Mouse (Mus musculus): ENCODE measurements around the gene Gja5. TPM values are rescaled to one million over a fixed set of nuclear protein-coding genes. Genes with fewer than 3 reads are reported as not detected.

Gja5 gene
- polyA plus RNA-seq, 1 experiment from 2014 or later, result 3.1 TPM

DNA sequence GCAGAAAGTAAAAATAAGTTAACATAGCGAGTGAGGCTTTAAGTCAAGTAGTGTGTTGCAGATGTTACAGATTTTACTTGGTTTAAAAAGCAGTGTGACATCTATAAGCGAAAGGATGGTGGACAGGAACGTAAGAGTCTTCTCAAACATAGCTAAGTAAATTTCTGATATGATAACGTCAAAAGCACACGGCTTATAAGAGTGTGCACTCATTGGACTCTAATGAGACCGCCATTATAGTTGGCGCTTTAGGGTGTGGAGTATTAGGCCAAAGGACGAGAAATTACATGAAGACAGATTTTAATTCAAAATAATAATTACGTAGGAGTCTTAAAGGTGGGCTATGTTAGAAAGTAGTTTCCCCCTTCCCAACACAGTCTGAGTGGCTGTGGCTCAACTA, 1.1 kb downstream of the Gja5 start:
- Histone ChIP-seq H3K9me3 (ENCODE audit: control insufficient read depth, low read length) (no peaks in the 10 kb centered on the region), H3K9ac (ENCODE audit: low read length) (peak overlapping the region; percentile 89), H3K4me1 (ENCODE audit: control insufficient read depth, insufficient read depth, low read length) (peaks cover 5% of the 10 kb centered on the region), H3K4me3 (ENCODE audit: low read depth, low read length) (peak overlapping the region; percentile 99), H3K27me3 (ENCODE audit: control insufficient read depth, insufficient read depth, low read length) (no peaks in the 10 kb centered on the region), H3K36me3 (ENCODE audit: control insufficient read depth, insufficient read depth, low read length) (no peaks in the 10 kb centered on the region), H3K27ac (ENCODE audit: low read depth, low read length) (no peak overlapping the region), H3K4me2 (peak overlapping the region; percentile 68)
- 52% methylated on average over 9 of the region's 9 CpGs for WGBS
- ATAC-seq (ENCODE audit: low FRiP score) (peak; percentile 47; the same call in 1 of the 2 replicates), DNase-seq (ENCODE audit: low spot score, missing footprints) (no peak)

DNA sequence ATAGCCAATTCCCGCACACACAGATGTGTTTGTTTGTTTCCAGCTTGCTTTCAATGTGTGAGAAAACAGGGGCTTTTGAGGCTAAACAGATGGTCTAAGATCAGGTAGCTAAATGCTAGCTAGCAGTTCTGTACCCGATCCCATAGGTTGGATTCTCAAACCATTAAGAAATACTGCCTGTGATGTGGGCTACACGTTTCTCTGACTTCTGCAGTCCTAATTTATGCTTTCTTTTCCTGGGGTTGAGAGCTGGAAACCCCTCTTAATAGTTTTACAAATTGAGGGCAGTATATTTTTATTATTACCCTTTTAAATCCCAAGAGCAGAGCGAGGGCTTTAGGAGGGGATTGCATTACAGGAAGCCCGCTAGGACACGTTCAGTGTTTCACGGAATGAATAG, 16.5 kb downstream of the Gja5 start:
- Histone ChIP-seq H3K4me3 (ENCODE audit: low read depth, low read length) (no peak overlapping the region), H3K27ac (ENCODE audit: low read depth, low read length) (no peak overlapping the region), H3K9me3 (ENCODE audit: control insufficient read depth, low read length) (no peaks in the 10 kb centered on the region), H3K27me3 (ENCODE audit: control insufficient read depth, insufficient read depth, low read length) (no peaks in the 10 kb centered on the region), H3K36me3 (ENCODE audit: control insufficient read depth, insufficient read depth, low read length) (no peaks in the 10 kb centered on the region), H3K4me2 (no peak overlapping the region), H3K9ac (ENCODE audit: low read length) (no peak overlapping the region), H3K4me1 (ENCODE audit: control insufficient read depth, insufficient read depth, low read length) (no peaks in the 10 kb centered on the region)
- ATAC-seq (ENCODE audit: low FRiP score) (no peak), DNase-seq (ENCODE audit: low spot score, missing footprints) (no peak)
- WGBS, result 87% methylated on average over 7 of the region's 7 CpGs

- H3K9ac ChIP-seq (ENCODE audit: low read length), result no peak overlapping the region
- H3K36me3 ChIP-seq (ENCODE audit: control insufficient read depth, insufficient read depth, low read length), result no peaks in the 10 kb centered on the region
- no peaks in the 10 kb centered on the region for H3K4me1 ChIP-seq (ENCODE audit: control insufficient read depth, insufficient read depth, low read length)
- H3K27ac ChIP-seq (ENCODE audit: low read depth, low read length), result no peak overlapping the region
- H3K9me3 ChIP-seq (ENCODE audit: control insufficient read depth, low read length), result no peaks in the 10 kb centered on the region
- no peak overlapping the region for H3K4me2 ChIP-seq
- 87% methylated on average over 4 of the region's 4 CpGs for WGBS
- no peak for DNase-seq (ENCODE audit: low spot score, missing footprints)
- H3K4me3 ChIP-seq (ENCODE audit: low read depth, low read length), result no peak overlapping the region
- no peaks in the 10 kb centered on the region for H3K27me3 ChIP-seq (ENCODE audit: control insufficient read depth, insufficient read depth, low read length)
- ATAC-seq (ENCODE audit: low FRiP score), result no peak
Observed at GRCm38 (mm10) chr3:96924631-96925030, 20.1 kb downstream of the Gja5 start.

DNA sequence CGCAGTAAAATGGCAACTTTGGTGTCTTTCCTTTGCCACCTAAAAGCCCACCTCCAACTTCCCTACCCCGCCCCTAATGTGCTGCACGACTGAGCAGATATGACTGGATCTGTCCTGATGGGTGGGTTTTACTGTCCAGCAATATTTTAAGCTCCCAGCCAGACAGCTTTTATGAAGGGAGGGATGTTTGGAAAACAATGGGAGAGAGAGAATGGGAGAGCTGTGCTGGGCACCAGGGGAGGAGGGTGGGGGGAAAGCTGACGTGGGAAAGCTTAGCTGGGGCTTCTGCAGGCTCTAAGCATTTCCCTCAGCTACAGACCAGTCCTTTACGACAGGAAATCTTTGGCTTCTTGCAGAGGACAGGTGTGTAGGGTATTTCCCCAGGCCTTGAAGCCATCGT, 21.4 kb downstream of the Gja5 start, which contains the start of gene Gja8:
TSS of gene Gja8 (minus strand) at position 101 of the 400 bp plus-strand sequence.
- H3K4me3 ChIP-seq (ENCODE audit: low read depth, low read length), result no peak within 1 kb of the TSS
- H3K4me2 ChIP-seq, result no peak within 1 kb of the TSS
- no peak within 1 kb of the TSS for H3K9ac ChIP-seq (ENCODE audit: low read length)
- no peak within 1 kb of the TSS for H3K27ac ChIP-seq (ENCODE audit: low read depth, low read length)
- DNase-seq (ENCODE audit: low spot score, missing footprints) (no peak), ATAC-seq (ENCODE audit: low FRiP score) (no peak)
- peaks cover 3% of the 10 kb centered on the region; the same call in 1 of the 2 replicates for H3K27me3 ChIP-seq (ENCODE audit: control insufficient read depth, insufficient read depth, low read length)
- WGBS, result 81% methylated on average over 6 of the region's 6 CpGs
- H3K36me3 ChIP-seq (ENCODE audit: control insufficient read depth, insufficient read depth, low read length), result no peaks in the 10 kb centered on the region
- H3K4me1 ChIP-seq (ENCODE audit: control insufficient read depth, insufficient read depth, low read length), result peaks cover 2% of the 10 kb centered on the region
- H3K9me3 ChIP-seq (ENCODE audit: control insufficient read depth, low read length), result no peaks in the 10 kb centered on the region

- Histone ChIP-seq H3K27me3 (ENCODE audit: control insufficient read depth, insufficient read depth, low read length) (peaks cover 3% of the 10 kb centered on the region; the same call in 1 of the 2 replicates), H3K4me2 (no peak overlapping the region), H3K4me3 (ENCODE audit: low read depth, low read length) (no peak overlapping the region), H3K9ac (ENCODE audit: low read length) (no peak overlapping the region), H3K36me3 (ENCODE audit: control insufficient read depth, insufficient read depth, low read length) (no peaks in the 10 kb centered on the region), H3K4me1 (ENCODE audit: control insufficient read depth, insufficient read depth, low read length) (peaks cover 9% of the 10 kb centered on the region), H3K9me3 (ENCODE audit: control insufficient read depth, low read length) (no peaks in the 10 kb centered on the region), H3K27ac (ENCODE audit: low read depth, low read length) (no peak overlapping the region)
- ATAC-seq (ENCODE audit: low FRiP score), result peak; percentile 79
- DNase-seq (ENCODE audit: low spot score, missing footprints), result no peak
- WGBS, result 14% methylated on average over 5 of the region's 5 CpGs
Observed at GRCm38 (mm10) chr3:96931261-96931681, 26.8 kb downstream of the Gja5 start.

DNA sequence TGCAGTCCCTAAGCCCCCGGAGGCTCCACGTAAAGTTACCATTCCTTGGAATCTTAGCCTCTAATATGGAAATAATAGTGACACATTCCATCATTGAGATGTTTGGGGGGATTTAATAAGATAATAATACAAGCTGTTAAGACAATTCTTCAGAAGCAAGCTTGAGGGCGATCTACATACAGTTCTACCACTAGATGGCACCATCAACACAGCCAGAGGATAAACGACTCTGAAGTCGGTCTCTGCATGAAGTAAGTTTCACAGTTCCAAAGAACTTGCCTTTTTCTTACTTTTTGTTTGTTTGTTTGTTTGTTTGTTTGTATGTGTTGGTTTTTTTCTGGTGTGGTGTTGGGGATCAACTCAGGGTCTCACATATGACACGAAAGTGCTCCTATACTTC, 31.7 kb downstream of the Gja5 start:
- H3K4me2 ChIP-seq, result no peak overlapping the region
- ATAC-seq (ENCODE audit: low FRiP score) (no peak), DNase-seq (ENCODE audit: low spot score, missing footprints) (peak; percentile 93)
- no peaks in the 10 kb centered on the region; the same call in 1 of the 2 replicates for H3K27me3 ChIP-seq (ENCODE audit: control insufficient read depth, insufficient read depth, low read length)
- WGBS, result 11% methylated on average over 6 of the region's 6 CpGs
- no peak overlapping the region for H3K9ac ChIP-seq (ENCODE audit: low read length)
- peaks cover 18% of the 10 kb centered on the region for H3K4me1 ChIP-seq (ENCODE audit: control insufficient read depth, insufficient read depth, low read length)
- no peaks in the 10 kb centered on the region for H3K36me3 ChIP-seq (ENCODE audit: control insufficient read depth, insufficient read depth, low read length)
- H3K27ac ChIP-seq (ENCODE audit: low read depth, low read length), result no peak overlapping the region
- no peaks in the 10 kb centered on the region for H3K9me3 ChIP-seq (ENCODE audit: control insufficient read depth, low read length)
- H3K4me3 ChIP-seq (ENCODE audit: low read depth, low read length), result no peak overlapping the region

DNA sequence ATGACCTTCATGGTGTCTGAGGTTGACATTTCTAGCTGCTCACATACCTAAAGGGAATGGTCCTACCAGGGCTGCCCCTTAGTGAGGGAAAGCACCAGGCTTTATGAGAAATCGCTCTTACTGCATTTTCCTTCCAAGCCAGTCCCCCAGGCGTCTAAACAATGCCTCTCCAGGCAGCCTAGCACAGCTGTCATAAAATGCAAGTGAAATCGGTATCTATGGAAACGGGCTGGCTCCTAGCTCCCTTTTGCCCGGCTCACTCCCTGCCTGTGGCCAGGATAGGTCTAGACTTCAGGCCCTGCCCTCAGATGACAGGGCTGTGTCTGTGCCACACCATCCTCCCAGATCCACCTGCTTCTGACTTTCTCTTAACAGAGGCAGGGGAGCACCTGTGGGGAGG, 33.1 kb downstream of the Gja5 start:
- WGBS, result 13% methylated on average over 5 of the region's 5 CpGs
- ATAC-seq (ENCODE audit: low FRiP score) (peak; percentile 73), DNase-seq (ENCODE audit: low spot score, missing footprints) (no peak)
- Histone ChIP-seq H3K4me3 (ENCODE audit: low read depth, low read length) (no peak overlapping the region), H3K27ac (ENCODE audit: low read depth, low read length) (no peak overlapping the region), H3K27me3 (ENCODE audit: control insufficient read depth, insufficient read depth, low read length) (no peaks in the 10 kb centered on the region; the same call in 1 of the 2 replicates), H3K4me1 (ENCODE audit: control insufficient read depth, insufficient read depth, low read length) (peaks cover 14% of the 10 kb centered on the region), H3K9me3 (ENCODE audit: control insufficient read depth, low read length) (no peaks in the 10 kb centered on the region), H3K9ac (ENCODE audit: low read length) (no peak overlapping the region), H3K36me3 (ENCODE audit: control insufficient read depth, insufficient read depth, low read length) (no peaks in the 10 kb centered on the region), H3K4me2 (no peak overlapping the region)

DNA sequence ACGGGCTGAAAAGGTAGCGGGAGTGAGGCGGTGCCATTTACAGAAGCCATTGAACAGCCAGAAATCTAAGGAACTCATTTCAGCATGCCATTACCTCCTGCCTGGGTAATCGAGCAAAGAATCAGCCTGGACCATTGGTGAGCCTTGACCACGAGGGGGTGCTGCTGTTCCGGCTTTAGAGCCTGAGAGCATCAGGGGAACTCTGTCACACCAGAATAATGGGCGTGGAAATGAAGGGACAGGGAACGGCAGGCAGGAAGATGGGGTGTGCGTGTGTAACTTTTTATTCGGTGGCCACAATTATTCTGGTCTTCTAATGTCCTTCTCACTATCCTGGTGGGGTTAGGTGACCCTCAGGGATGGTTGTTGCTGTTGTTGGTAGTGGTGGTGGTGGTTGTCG, 34.2 kb downstream of the Gja5 start:
- Histone ChIP-seq H3K4me2 (peak overlapping the region; percentile 17; the same call in 1 of the 2 replicates), H3K27ac (ENCODE audit: low read depth, low read length) (no peak overlapping the region)

DNA sequence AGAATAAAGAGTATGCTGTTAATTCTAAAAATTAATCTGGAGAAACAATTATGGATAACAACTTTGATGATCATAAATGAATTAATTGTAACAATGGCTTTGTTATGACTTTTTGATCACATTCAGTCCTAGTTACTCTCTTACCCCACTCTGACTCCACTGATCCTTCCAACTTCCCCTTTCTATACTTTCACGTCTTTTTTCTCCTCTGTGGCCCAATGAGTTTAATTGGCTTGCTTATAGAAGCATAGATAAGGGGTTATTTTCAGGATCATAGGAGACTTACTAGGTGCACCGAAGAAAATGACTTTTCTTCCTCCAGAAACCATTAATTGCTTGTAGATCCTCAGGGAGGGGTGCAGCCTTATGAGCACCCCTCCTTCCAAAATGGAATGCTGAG, 38.2 kb downstream of the Gja5 start:
- H3K27me3 ChIP-seq (ENCODE audit: control insufficient read depth, insufficient read depth, low read length), result no peaks in the 10 kb centered on the region
- no peak overlapping the region for H3K9ac ChIP-seq (ENCODE audit: low read length)
- H3K27ac ChIP-seq (ENCODE audit: low read depth, low read length), result no peak overlapping the region
- WGBS, result 83% methylated on average over 2 of the region's 2 CpGs
- no peak overlapping the region for H3K4me2 ChIP-seq
- no peaks in the 10 kb centered on the region for H3K36me3 ChIP-seq (ENCODE audit: control insufficient read depth, insufficient read depth, low read length)
- ATAC-seq (ENCODE audit: low FRiP score), result no peak
- no peak for DNase-seq (ENCODE audit: low spot score, missing footprints)
- peaks cover 8% of the 10 kb centered on the region for H3K4me1 ChIP-seq (ENCODE audit: control insufficient read depth, insufficient read depth, low read length)
- no peak overlapping the region for H3K4me3 ChIP-seq (ENCODE audit: low read depth, low read length)
- H3K9me3 ChIP-seq (ENCODE audit: control insufficient read depth, low read length), result no peaks in the 10 kb centered on the region

More for the DNA sequence above, 34.2 kb downstream of the Gja5 start:
- no peaks in the 10 kb centered on the region for H3K36me3 ChIP-seq (ENCODE audit: control insufficient read depth, insufficient read depth, low read length)
- H3K27me3 ChIP-seq (ENCODE audit: control insufficient read depth, insufficient read depth, low read length), result no peaks in the 10 kb centered on the region; the same call in 1 of the 2 replicates
- WGBS, result 8% methylated on average over 11 of the region's 11 CpGs
- peak; percentile 73 for ATAC-seq (ENCODE audit: low FRiP score)
- peak; percentile 99 for DNase-seq (ENCODE audit: low spot score, missing footprints)
- H3K4me1 ChIP-seq (ENCODE audit: control insufficient read depth, insufficient read depth, low read length), result peaks cover 14% of the 10 kb centered on the region
- no peaks in the 10 kb centered on the region for H3K9me3 ChIP-seq (ENCODE audit: control insufficient read depth, low read length)
- no peak overlapping the region for H3K9ac ChIP-seq (ENCODE audit: low read length)
- H3K4me3 ChIP-seq (ENCODE audit: low read depth, low read length), result peak overlapping the region; percentile 22; the same call in 1 of the 2 replicates

Data from midbrain, embryonic 11.5 days (tissue).